Comparison of ENCODE assay signal across 8 mouse cellular contexts in genomic region chr12:39998070-39998852, GRCm38 (mm10). TPM values are rescaled to one million over a fixed set of nuclear protein-coding genes. Genes with fewer than 3 reads are reported as not detected.
DNase-seq lines count a peak whose midpoint lies in the region; ATAC-seq and TF ChIP-seq lines count a peak whose summit lies in the region.

No protein-coding gene starts in this region.

- ATAC-seq in forebrain, postnatal 0 days, result peak; percentile 38
- peak; percentile 78 for ATAC-seq in kidney, embryonic 15.5 days (replicated peaks; ENCODE audit: low FRiP score)
- ATAC-seq in midbrain, embryonic 13.5 days, result peak; percentile 87

- H3K4me1 ChIP-seq in forebrain, postnatal 0 days (ENCODE audit: insufficient read depth), result 0 out of 2 replicates have a peak, but pooled peaks cover 7% of the 10 kb centered on the region
- H3K4me1 ChIP-seq in kidney, embryonic 15.5 days, result peaks cover 8% of the 10 kb centered on the region; the same call in 1 of the 2 replicates
- H3K4me1 ChIP-seq in midbrain, embryonic 13.5 days (replicated peaks), result peaks cover 16% of the 10 kb centered on the region

- 12% methylated on average over 9 of the region's 9 CpGs for WGBS in forebrain, postnatal 0 days
- 19% methylated on average over 9 of the region's 9 CpGs for WGBS in kidney, embryonic 15.5 days
- WGBS in midbrain, embryonic 13.5 days, result 5% methylated on average over 9 of the region's 9 CpGs

- H3K27me3 ChIP-seq in forebrain, postnatal 0 days (ENCODE audit: insufficient read depth, low read length), result no peaks in the 10 kb centered on the region; the same call in 1 of the 2 replicates
- no peaks in the 10 kb centered on the region for H3K27me3 ChIP-seq in kidney, embryonic 15.5 days
- H3K27me3 ChIP-seq in midbrain, embryonic 13.5 days, result 0 out of 2 replicates have a peak, but pooled peaks cover 7% of the 10 kb centered on the region

- no peaks in the 10 kb centered on the region for H3K36me3 ChIP-seq in forebrain, postnatal 0 days (ENCODE audit: insufficient read depth)
- no peaks in the 10 kb centered on the region for H3K36me3 ChIP-seq in kidney, embryonic 15.5 days
- no peaks in the 10 kb centered on the region for H3K36me3 ChIP-seq in midbrain, embryonic 13.5 days

- no peak for TF ChIP-seq CTCF in gastrocnemius, adult 2 months (IDR thresholded peaks at IDR 0.05)
- no peak for TF ChIP-seq CTCF in forebrain, postnatal 0 days (IDR thresholded peaks at IDR 0.05; ENCODE audit: low read depth)

- no peak for DNase-seq in gastrocnemius, adult 2 months
- no peak for DNase-seq in gastrocnemius, postnatal 10 days
- DNase-seq in forebrain, postnatal 0 days, result peak; percentile 22
- no peak for DNase-seq in left cerebral cortex, adult 8-10 months (ENCODE audit: low spot score in 2 of 2)
- DNase-seq in layer of hippocampus, adult 18-20 months (ENCODE audit: low spot score in 2 of 2), result no peak
- no peak for DNase-seq in ovary, adult 18-20 months (ENCODE audit: low spot score)

- H3K4me3 ChIP-seq in gastrocnemius, adult 2 months, result 0 out of 2 replicates have a peak overlapping the region, but pooled peaks have one; percentile 11
- no peak overlapping the region for H3K4me3 ChIP-seq in forebrain, postnatal 0 days (ENCODE audit: low read depth, low read length)
- H3K4me3 ChIP-seq in kidney, embryonic 15.5 days (replicated peaks), result no peak overlapping the region
- H3K4me3 ChIP-seq in midbrain, embryonic 13.5 days (replicated peaks), result no peak overlapping the region

- H3K9ac ChIP-seq in forebrain, postnatal 0 days, result no peak overlapping the region
- no peak overlapping the region for H3K9ac ChIP-seq in kidney, embryonic 15.5 days
- H3K9ac ChIP-seq in midbrain, embryonic 13.5 days (replicated peaks), result no peak overlapping the region

- H3K27ac ChIP-seq in gastrocnemius, adult 2 months, result peak overlapping the region; percentile 49
- H3K27ac ChIP-seq in forebrain, postnatal 0 days (ENCODE audit: low read depth, low read length), result no peak overlapping the region
- peak overlapping the region; percentile 32; the same call in 1 of the 2 replicates for H3K27ac ChIP-seq in kidney, embryonic 15.5 days
- H3K27ac ChIP-seq in midbrain, embryonic 13.5 days, result peak overlapping the region; percentile 32; the same call in 1 of the 2 replicates

- H3K4me2 ChIP-seq in forebrain, postnatal 0 days (ENCODE audit: low read depth), result no peak overlapping the region
- H3K4me2 ChIP-seq in kidney, embryonic 15.5 days, result 0 out of 2 replicates have a peak overlapping the region, but pooled peaks have one; percentile 4
- peak overlapping the region; percentile 15; the same call in 1 of the 2 replicates for H3K4me2 ChIP-seq in midbrain, embryonic 13.5 days (replicated peaks)

- H3K9me3 ChIP-seq in forebrain, postnatal 0 days (ENCODE audit: low read length), result no peaks in the 10 kb centered on the region
- no peaks in the 10 kb centered on the region for H3K9me3 ChIP-seq in kidney, embryonic 15.5 days (replicated peaks)
- no peaks in the 10 kb centered on the region for H3K9me3 ChIP-seq in midbrain, embryonic 13.5 days

- intact Hi-C loops in gastrocnemius, adult 2 months (cut with DNase I), result no loop called here

RNA-seq across cellular contexts. Expression of gene Arl4a, which starts 39.6 kb away (rescaled TPM):
- total RNA-seq in gastrocnemius, adult 2 months (2021), result 10 to 100 TPM; 24.4 to 26.9 TPM
- total RNA-seq in gastrocnemius, postnatal 10 days (2021), result 10 to 100 TPM; 22.0 to 23.3 TPM
- 108 and 111 TPM in 2 replicates for total RNA-seq in forebrain, postnatal 0 days (2014; rRNA removed)
- polyA plus RNA-seq in forebrain, postnatal 0 days (2015; fragmentation: Nextera tagmentation; extraction: Ambion mirVana), result 125 and 128 TPM in 2 replicates
- polyA plus RNA-seq in kidney, embryonic 15.5 days (2015; fragmentation: Nextera tagmentation; extraction: Ambion mirVana), result 44.8 and 48.4 TPM in 2 replicates
- polyA plus RNA-seq in midbrain, embryonic 13.5 days (2015; fragmentation: Nextera tagmentation; extraction: Ambion mirVana), result 107 and 133 TPM in 2 replicates
- 10 to 100 TPM; 39.2 to 44.6 (median 40.7) TPM for total RNA-seq in left cerebral cortex, adult 8-10 months (2022)
- 10 to 100 TPM; 26.6 to 28.8 TPM for total RNA-seq in layer of hippocampus, adult 18-20 months (2021)
